Mouse (Mus musculus) MEL (cell line): ENCODE results near the gene Scrn1. TPM values are rescaled to one million over a fixed set of nuclear protein-coding genes. Genes with fewer than 3 reads are reported as not detected.

ENCODE experiments used
- DNase-seq: peaks from one replicate; pipeline ENCODE4 v3.0.0; 2011; ENCODE audit warnings: low read depth, low spot score
- H3K27ac ChIP-seq: 2 replicates; pipeline ENCODE4 v1.5.1; 2012; ENCODE audit warnings: low read depth, mild to moderate bottlenecking, control low read depth, low read length, moderate library complexity; ENCODE audit not compliant: control insufficient read depth
- H3K27me3 ChIP-seq, 2 experiments: fragments of 150-350 bp in 1 of 2; sonication (generic) in 1 of 2; 2 replicates each; pipeline ENCODE4 v1.6.1; 2012; ENCODE audit warnings: low read length in 2 of 2, mild to moderate bottlenecking in 2 of 2, improper control_type of control experiment in 1 of 2, moderate library complexity in 1 of 2; ENCODE audit not compliant: insufficient read depth in 2 of 2, control insufficient read depth in 1 of 2
- H3K36me3 ChIP-seq, 2 experiments: 2 replicates each; pipeline ENCODE4 v1.6.1; 2012 to 2014; ENCODE audit warnings: low read length in 2 of 2, improper control_type of control experiment in 1 of 2, inconsistent platforms in 1 of 2, mild to moderate bottlenecking in 1 of 2; ENCODE audit not compliant: insufficient read depth in 2 of 2, control insufficient read depth in 1 of 2
- H3K4me1 ChIP-seq, 2 experiments: fragments of 150-350 bp in 1 of 2; sonication (generic) in 1 of 2; 2 replicates each; pipeline ENCODE4 v1.6.1; 2012; ENCODE audit warnings: low read length in 2 of 2, improper control_type of control experiment in 1 of 2, mild to moderate bottlenecking in 1 of 2; ENCODE audit not compliant: insufficient read depth in 2 of 2, control insufficient read depth in 1 of 2
- H3K4me3 ChIP-seq, 2 experiments: fragments of 150-350 bp in 1 of 2; sonication (generic) in 1 of 2; 2 replicates each; pipeline ENCODE4 v1.5.1; 2012; ENCODE audit warnings: low read depth in 2 of 2, low read length in 2 of 2, mild to moderate bottlenecking in 2 of 2, moderate library complexity in 2 of 2, control low read depth in 1 of 2, improper control_type of control experiment in 1 of 2; ENCODE audit not compliant: control insufficient read depth in 1 of 2, insufficient read depth in 1 of 2
- H3K79me2 ChIP-seq: 2 replicates; pipeline ENCODE4 v1.6.1; 2012; ENCODE audit warnings: mild to moderate bottlenecking, low read length, moderate library complexity; ENCODE audit not compliant: control insufficient read depth, poor library complexity, insufficient read depth
- H3K9ac ChIP-seq: 2 replicates; pipeline ENCODE4 v1.6.1; 2012; ENCODE audit warnings: low read depth, mild to moderate bottlenecking, control low read depth, low read length, moderate library complexity; ENCODE audit not compliant: control insufficient read depth, poor library complexity, severe bottlenecking
- H3K9me3 ChIP-seq: fragments of 150-350 bp; sonication (generic); replicated peaks from 2 replicates; pipeline ENCODE4 v1.6.1; 2012; ENCODE audit warnings: mild to moderate bottlenecking, low read length, improper control_type of control experiment, moderate library complexity; ENCODE audit not compliant: insufficient read depth
- E2F4 ChIP-seq: IDR thresholded peaks from 2 replicates; pipeline ENCODE4 v1.6.1; 2011; ENCODE audit warnings: low read depth, low read length, improper control_type of control experiment, borderline replicate concordance
- GATA1 ChIP-seq: IDR thresholded peaks from 2 replicates; pipeline ENCODE4 v1.6.1; 2011; ENCODE audit warnings: low read depth, low read length, improper control_type of control experiment
- TBP ChIP-seq: IDR thresholded peaks from 2 replicates; pipeline ENCODE4 v1.8.0; 2011; ENCODE audit warnings: low read depth, low read length, improper control_type of control experiment
- UBTF ChIP-seq: IDR thresholded peaks from 2 replicates; pipeline ENCODE4 v1.6.1; 2012; ENCODE audit warnings: low read depth, mild to moderate bottlenecking, inconsistent platforms, low read length, improper control_type of control experiment, moderate library complexity, borderline replicate concordance; ENCODE audit not compliant: insufficient read depth
- ZNF384 ChIP-seq: IDR thresholded peaks from 2 replicates; pipeline ENCODE4 v1.6.1; 2012; ENCODE audit warnings: low read depth, mild to moderate bottlenecking, inconsistent platforms, low read length, improper control_type of control experiment
- polyA plus RNA-seq, 2 experiments: library from polyadenylated mRNA; stranded (reverse) in 1 of 2; unstranded in 1 of 2; fragments of >175 nt in 1 of 2; fragments of >200 nt in 1 of 2; gene quantifications; 2 replicates each; pipeline versions ENCODE4 v1.2.1 to v1.2.4; 2012; ENCODE audit warnings: low replicate concordance in 2 of 2, low read depth in 1 of 2; ENCODE audit not compliant: insufficient read length in 2 of 2, insufficient read depth in 1 of 2, missing spikeins in 1 of 2
- total RNA-seq: library from RNA; depleted of rRNA; stranded (reverse); fragments of 300-350 nt; gene quantifications from 2 replicates; pipeline ENCODE4 v1.2.3, GENCODE M21; 2012; rRNA removed

Gene Scrn1
- total RNA-seq (not detected in 2 replicates), polyA plus RNA-seq (not detected)

GRCm38 (mm10) chr6:54565665-54566545, at the start of gene Scrn1:
TSS of gene Scrn1 (minus strand) at chr6:54566489.
- no peak for DNase-seq
- no peaks in the 10 kb centered on the region for H3K9me3 ChIP-seq
- no peak within 1 kb of the TSS for H3K9ac ChIP-seq
- H3K4me1 ChIP-seq, result no peaks in the 10 kb centered on the region
- H3K27me3 ChIP-seq, result no peaks in the 10 kb centered on the region; a peak in 2 of 4 replicates
- TF ChIP-seq UBTF (no peak), TBP (no peak)
- H3K36me3 ChIP-seq, result no peaks in the 10 kb centered on the region
- no peak within 1 kb of the TSS for H3K4me3 ChIP-seq
- no peak within 1 kb of the TSS for H3K27ac ChIP-seq
- no peaks in the 10 kb centered on the region for H3K79me2 ChIP-seq

- no peaks in the 10 kb centered on the region for H3K27me3 ChIP-seq
- H3K36me3 ChIP-seq, result no peaks in the 10 kb centered on the region
- no peaks in the 10 kb centered on the region for H3K9me3 ChIP-seq
- no peak for TF ChIP-seq E2F4
- TF ChIP-seq ZNF384, result no peak
- TF ChIP-seq, all 39 proteins: peak for 0
- Histone ChIP-seq H3K9ac (no peak overlapping the region), H3K79me2 (peaks cover 2% of the 10 kb centered on the region; the same call in 1 of the 2 replicates), H3K4me3 (no peak overlapping the region), H3K4me1 (no peaks in the 10 kb centered on the region), H3K27ac (no peak overlapping the region)
- DNase-seq, result no peak
Measured at GRCm38 (mm10) chr6:54606241-54606640, 40.0 kb upstream of the Scrn1 start.

- TF ChIP-seq GATA1 (no peak), ZNF384 (no peak)
- TF ChIP-seq, all 39 proteins: peak for 0
- Histone ChIP-seq H3K9me3 (no peaks in the 10 kb centered on the region), H3K4me3 (no peak overlapping the region), H3K36me3 (no peaks in the 10 kb centered on the region), H3K27ac (no peak overlapping the region), H3K27me3 (no peaks in the 10 kb centered on the region), H3K79me2 (peaks cover 2% of the 10 kb centered on the region; the same call in 1 of the 2 replicates), H3K4me1 (no peaks in the 10 kb centered on the region), H3K9ac (no peak overlapping the region)
- DNase-seq, result peak; percentile 10
Measured at GRCm38 (mm10) chr6:54604001-54604715, 37.9 kb upstream of the Scrn1 start.
